Mouse (Mus musculus): ENCODE results near the gene Adap1.

The Adap1 gene

GRCm38 (mm10) chr5:139283460-139284180 lies 41.8 kb downstream of the Adap1 start:
- DNase-seq = no peak

GRCm38 (mm10) chr5:139282191-139282590 lies 43.2 kb downstream of the Adap1 start:
- peak; percentile 94 for DNase-seq

- no peak for DNase-seq
These were observed 43.9 kb downstream of the Adap1 start for GRCm38 (mm10) chr5:139281373-139282112.

- no peak for DNase-seq
These were observed 48.1 kb downstream of the Adap1 start for GRCm38 (mm10) chr5:139277287-139277686.

- no peak for DNase-seq
These were observed 53.3 kb downstream of the Adap1 start for GRCm38 (mm10) chr5:139271994-139272554.

GRCm38 (mm10) chr5:139270806-139271521 lies 54.5 kb downstream of the Adap1 start:
- peak; percentile 70 for DNase-seq

- no peak for DNase-seq
These were observed 57.8 kb downstream of the Adap1 start for GRCm38 (mm10) chr5:139267661-139268060.

- no peak for DNase-seq
These were observed 64.0 kb downstream of the Adap1 start for GRCm38 (mm10) chr5:139261403-139261802.

GRCm38 (mm10) chr5:139259853-139260252 lies 65.6 kb downstream of the Adap1 start:
- DNase-seq = peak; percentile 54

- no peak for DNase-seq
These were observed 66.9 kb downstream of the Adap1 start for GRCm38 (mm10) chr5:139258371-139259035.

GRCm38 (mm10) chr5:139257818-139258217 lies 67.6 kb downstream of the Adap1 start:
- DNase-seq = no peak

GRCm38 (mm10) chr5:139257265-139257664 lies 68.2 kb downstream of the Adap1 start:
- no peak for DNase-seq

- DNase-seq = no peak
These were observed 69.1 kb downstream of the Adap1 start for GRCm38 (mm10) chr5:139256211-139256765.

- DNase-seq = no peak
These were observed 69.6 kb downstream of the Adap1 start for GRCm38 (mm10) chr5:139255777-139256176.

GRCm38 (mm10) chr5:139254938-139255337 lies 70.5 kb downstream of the Adap1 start:
- no peak for DNase-seq

- DNase-seq = peak; percentile 67
These were observed 72.1 kb downstream of the Adap1 start for GRCm38 (mm10) chr5:139253301-139253741.

- DNase-seq = peak; percentile 53
These were observed 72.5 kb downstream of the Adap1 start for GRCm38 (mm10) chr5:139252910-139253245.

- peak; percentile 100 for DNase-seq
These were observed 73.1 kb downstream of the Adap1 start, which contains the start of gene Get4 for GRCm38 (mm10) chr5:139252081-139252909. TSS of gene Get4 (plus strand) at chr5:139252324.

GRCm38 (mm10) chr5:139251736-139252080 lies 73.7 kb downstream of the Adap1 start:
- no peak for DNase-seq

GRCm38 (mm10) chr5:139251279-139251678 lies 74.1 kb downstream of the Adap1 start:
- no peak for DNase-seq

- no peak for DNase-seq
These were observed 76.6 kb downstream of the Adap1 start for GRCm38 (mm10) chr5:139248846-139249245.
